In genomic region chr15:83010990-83011664, GRCm38 (mm10) we compare ENCODE assay signal across 8 mouse cellular contexts. TPM values are rescaled to one million over a fixed set of nuclear protein-coding genes. Genes with fewer than 3 reads are reported as not detected.
DNase-seq lines count a peak whose midpoint lies in the region; ATAC-seq and TF ChIP-seq lines count a peak whose summit lies in the region.

No protein-coding gene starts in this region.

- DNase-seq in lung, postnatal 36 days = no peak
- peak; percentile 87 to 91 for DNase-seq in frontal cortex, adult 2 months (ENCODE audit: extremely low spot score in 1 of 2, low spot score in 1 of 2)
- DNase-seq in hindbrain, postnatal 0 days (ENCODE audit: low spot score) = peak; percentile 90
- DNase-seq in limb, embryonic 11.5 days (ENCODE audit: low spot score) = peak; percentile 63
- DNase-seq in right cerebral cortex, postnatal 25 days = peak; percentile 64
- DNase-seq in spleen, postnatal 10 days (ENCODE audit: low spot score in 2 of 2) = no peak
- no peak for DNase-seq in liver, embryonic 11.5 days (ENCODE audit: low spot score)

- no peak overlapping the region for H3K4me3 ChIP-seq in lung, embryonic 16.5 days (ENCODE audit: low read length)
- no peak overlapping the region for H3K4me3 ChIP-seq in hindbrain, postnatal 0 days (ENCODE audit: low read length)
- H3K4me3 ChIP-seq in limb, embryonic 11.5 days (ENCODE audit: low read depth, low read length) = no peak overlapping the region
- H3K4me3 ChIP-seq in liver, embryonic 11.5 days (ENCODE audit: low read depth, low read length) = no peak overlapping the region

- H3K4me1 ChIP-seq in lung, embryonic 16.5 days (replicated peaks; ENCODE audit: control insufficient read depth, insufficient read depth, low read length) = peaks cover 12% of the 10 kb centered on the region
- H3K4me1 ChIP-seq in hindbrain, postnatal 0 days (ENCODE audit: insufficient read depth, low read length) = peaks cover 12% of the 10 kb centered on the region; the same call in 1 of the 2 replicates
- peaks cover 14% of the 10 kb centered on the region for H3K4me1 ChIP-seq in limb, embryonic 11.5 days (ENCODE audit: control insufficient read depth, insufficient read depth, low read length)
- H3K4me1 ChIP-seq in liver, embryonic 11.5 days (replicated peaks; ENCODE audit: control insufficient read depth, insufficient read depth, low read length) = peaks cover 10% of the 10 kb centered on the region

- no peak overlapping the region for H3K9ac ChIP-seq in lung, embryonic 16.5 days (ENCODE audit: low read length)
- H3K9ac ChIP-seq in hindbrain, postnatal 0 days (replicated peaks; ENCODE audit: low read length) = no peak overlapping the region
- no peak overlapping the region; the same call in 1 of the 2 replicates for H3K9ac ChIP-seq in limb, embryonic 11.5 days (ENCODE audit: low read length)
- no peak overlapping the region for H3K9ac ChIP-seq in liver, embryonic 11.5 days (ENCODE audit: low read depth, low read length)

- peak; percentile 37; the same call in 1 of the 2 replicates for ATAC-seq in lung, embryonic 16.5 days (ENCODE audit: low read depth)
- peak; percentile 79 for ATAC-seq in hindbrain, postnatal 0 days
- no peak for ATAC-seq in limb, embryonic 11.5 days (ENCODE audit: insufficient number of reproducible peaks, low FRiP score, low TSS enrichment, low read depth)
- ATAC-seq in liver, embryonic 11.5 days (replicated peaks; ENCODE audit: low FRiP score) = no peak

- peak; percentile 41; the same call in 1 of the 2 replicates for TF ChIP-seq CTCF in hindbrain, postnatal 0 days (IDR thresholded peaks at IDR 0.05; ENCODE audit: low read depth)

- no peaks in the 10 kb centered on the region for H3K9me3 ChIP-seq in lung, embryonic 16.5 days (ENCODE audit: control insufficient read depth, low read length)
- H3K9me3 ChIP-seq in hindbrain, postnatal 0 days (ENCODE audit: low read length) = no peaks in the 10 kb centered on the region
- H3K9me3 ChIP-seq in limb, embryonic 11.5 days (ENCODE audit: control insufficient read depth, low read length) = no peaks in the 10 kb centered on the region
- no peaks in the 10 kb centered on the region for H3K9me3 ChIP-seq in liver, embryonic 11.5 days (ENCODE audit: control insufficient read depth, low read length)

- no peaks in the 10 kb centered on the region for H3K36me3 ChIP-seq in lung, embryonic 16.5 days (ENCODE audit: control insufficient read depth, insufficient read depth, low read length)
- no peaks in the 10 kb centered on the region for H3K36me3 ChIP-seq in hindbrain, postnatal 0 days (ENCODE audit: insufficient read depth, low read length)
- no peaks in the 10 kb centered on the region for H3K36me3 ChIP-seq in limb, embryonic 11.5 days (ENCODE audit: control insufficient read depth, insufficient read depth, low read length)
- no peaks in the 10 kb centered on the region for H3K36me3 ChIP-seq in liver, embryonic 11.5 days (ENCODE audit: control insufficient read depth, insufficient read depth, low read length)

- WGBS in lung, embryonic 16.5 days = 22% methylated on average over 15 of the region's 15 CpGs
- 15% methylated on average over 15 of the region's 15 CpGs for WGBS in hindbrain, postnatal 0 days
- 21% methylated on average over 15 of the region's 15 CpGs for WGBS in limb, embryonic 11.5 days
- 52% methylated on average over 15 of the region's 15 CpGs for WGBS in liver, embryonic 11.5 days

- H3K27me3 ChIP-seq in lung, embryonic 16.5 days (ENCODE audit: control insufficient read depth, insufficient read depth, low read depth, low read length) = no peaks in the 10 kb centered on the region; the same call in 1 of the 2 replicates
- no peaks in the 10 kb centered on the region for H3K27me3 ChIP-seq in hindbrain, postnatal 0 days (ENCODE audit: insufficient read depth, low read length)
- no peaks in the 10 kb centered on the region for H3K27me3 ChIP-seq in limb, embryonic 11.5 days (ENCODE audit: control insufficient read depth, insufficient read depth, low read length)
- H3K27me3 ChIP-seq in liver, embryonic 11.5 days (replicated peaks; ENCODE audit: control insufficient read depth, insufficient read depth, low read length) = no peaks in the 10 kb centered on the region

- no peak overlapping the region for H3K4me2 ChIP-seq in lung, embryonic 16.5 days (ENCODE audit: low read depth, low read length)
- 0 out of 2 replicates have a peak overlapping the region, but pooled peaks have one; percentile 1 for H3K4me2 ChIP-seq in hindbrain, postnatal 0 days (ENCODE audit: low read depth, low read length)
- H3K4me2 ChIP-seq in limb, embryonic 11.5 days (ENCODE audit: low read depth, severe bottlenecking) = no peak overlapping the region
- no peak overlapping the region for H3K4me2 ChIP-seq in liver, embryonic 11.5 days

- H3K27ac ChIP-seq in lung, embryonic 16.5 days (ENCODE audit: low read length) = no peak overlapping the region
- no peak overlapping the region for H3K27ac ChIP-seq in hindbrain, postnatal 0 days
- H3K27ac ChIP-seq in limb, embryonic 11.5 days (replicated peaks; ENCODE audit: low read depth, low read length) = no peak overlapping the region
- no peak overlapping the region for H3K27ac ChIP-seq in liver, embryonic 11.5 days (ENCODE audit: low read depth, low read length)

RNA-seq across cellular contexts. Expression of gene Nfam1, which starts 22.0 kb away (rescaled TPM):
- 4.3 and 4.7 TPM in 2 replicates for polyA plus RNA-seq in lung, embryonic 16.5 days (2015; fragmentation: Nextera tagmentation; extraction: Ambion mirVana)
- polyA plus RNA-seq in frontal cortex, adult 2 months (2012; rRNA removed) = 2.0 and 2.2 TPM in 2 replicates
- total RNA-seq in hindbrain, postnatal 0 days (2014; rRNA removed) = 1.7 and 3.3 TPM in 2 replicates
- polyA plus RNA-seq in hindbrain, postnatal 0 days (2015; fragmentation: Nextera tagmentation; extraction: Ambion mirVana) = 1.7 and 1.8 TPM in 2 replicates
- 1.9 and 3.0 TPM in 2 replicates for polyA plus RNA-seq in limb, embryonic 11.5 days (2014; fragmentation: Nextera tagmentation; extraction: Ambion mirVana)
- polyA plus RNA-seq in liver, embryonic 11.5 days (2014; fragmentation: Nextera tagmentation; extraction: Ambion mirVana) = 6.6 and 7.4 TPM in 2 replicates

RNA-seq across cellular contexts. Expression of gene Tcf20, which starts 23.5 kb away (rescaled TPM):
- 7.2 and 7.3 TPM in 2 replicates for polyA plus RNA-seq in lung, embryonic 16.5 days (2015; fragmentation: Nextera tagmentation; extraction: Ambion mirVana)
- 31.3 and 38.3 TPM in 2 replicates for polyA plus RNA-seq in frontal cortex, adult 2 months (2012; rRNA removed)
- 89.2 and 98.3 TPM in 2 replicates for total RNA-seq in hindbrain, postnatal 0 days (2014; rRNA removed)
- 8.6 and 8.8 TPM in 2 replicates for polyA plus RNA-seq in hindbrain, postnatal 0 days (2015; fragmentation: Nextera tagmentation; extraction: Ambion mirVana)
- 12.3 and 14.3 TPM in 2 replicates for polyA plus RNA-seq in limb, embryonic 11.5 days (2014; fragmentation: Nextera tagmentation; extraction: Ambion mirVana)
- 6.4 and 7.1 TPM in 2 replicates for polyA plus RNA-seq in liver, embryonic 11.5 days (2014; fragmentation: Nextera tagmentation; extraction: Ambion mirVana)

Comparison
In these comparisons a context has a peak if more than half of its experiments do, and no peak if none do; other contexts are left out.
1. ATAC-seq: peak in lung, embryonic 16.5 days (single experiment) and hindbrain, postnatal 0 days (single experiment); none in limb, embryonic 11.5 days (single experiment) and liver, embryonic 11.5 days (single experiment).
2. DNase-seq: peak in frontal cortex, adult 2 months (2 of 2), hindbrain, postnatal 0 days (single experiment), limb, embryonic 11.5 days (single experiment) and right cerebral cortex, postnatal 25 days (single experiment); none in lung, postnatal 36 days (single experiment), spleen, postnatal 10 days (0 of 2) and liver, embryonic 11.5 days (single experiment).